Mouse (Mus musculus): ENCODE data around the gene Mtfr1l. TPM values are rescaled to one million over a fixed set of nuclear protein-coding genes. Genes with fewer than 3 reads are reported as not detected.

Gene Mtfr1l
- polyA plus RNA-seq, 1 experiment from 2014 or later: 170 TPM

- Histone ChIP-seq H3K4me1 (ENCODE audit: control insufficient read depth in 2 of 2, insufficient read depth in 2 of 2, low read length in 2 of 2) (peaks cover 25 to 29% of the 10 kb centered on the region in 2 experiments), H3K9ac (ENCODE audit: low read length) (no peak overlapping the region), H3K27ac (replicated peaks in 1 of 2; ENCODE audit: control insufficient read depth in 1 of 2, insufficient read depth in 1 of 2, low read depth in 2 of 2, low read length in 2 of 2) (no peak overlapping the region), H3K4me2 (ENCODE audit: low read length) (no peak overlapping the region), H3K9me3 (ENCODE audit: control insufficient read depth, low read length) (no peaks in the 10 kb centered on the region), H3K27me3 (ENCODE audit: control insufficient read depth, insufficient read depth, low read length) (no peaks in the 10 kb centered on the region), H3K4me3 (ENCODE audit: control insufficient read depth in 1 of 2, insufficient read depth in 1 of 2, low read depth in 1 of 2, low read length in 2 of 2) (no peak overlapping the region), H3K36me3 (ENCODE audit: control insufficient read depth, insufficient read depth, low read length) (0 out of 2 replicates have a peak, but pooled peaks cover 22% of the 10 kb centered on the region)
- no peak for ATAC-seq (ENCODE audit: insufficient number of reproducible peaks, insufficient read depth, low FRiP score, low read depth)
- 85% methylated on average over 2 of the region's 2 CpGs for WGBS
These were observed 42.1 kb upstream of the Mtfr1l start for GRCm38 (mm10) chr4:134577281-134577680.

DNA sequence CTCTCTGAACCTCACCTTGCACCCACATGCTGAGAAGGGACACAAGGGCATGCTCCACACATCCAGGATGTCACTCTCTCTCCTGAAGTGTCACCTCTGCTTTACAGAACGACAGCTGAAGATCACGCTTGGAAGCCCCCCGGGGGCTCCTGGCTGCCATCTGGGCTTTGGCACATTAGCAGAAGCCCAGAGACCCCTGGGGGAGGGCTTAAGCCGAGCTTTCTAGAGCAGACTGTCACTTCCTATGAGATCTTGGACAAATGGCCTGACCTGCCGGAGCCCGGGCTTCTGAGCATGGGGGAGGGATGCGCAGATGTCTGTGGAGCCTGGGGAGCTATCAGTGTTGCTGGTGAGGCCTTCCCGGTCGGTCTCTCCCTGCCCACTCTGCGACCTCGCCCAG is 40.3 kb upstream of the Mtfr1l start:
- Histone ChIP-seq H3K27ac (replicated peaks in 1 of 2; ENCODE audit: control insufficient read depth in 1 of 2, insufficient read depth in 1 of 2, low read depth in 2 of 2, low read length in 2 of 2) (no peak overlapping the region), H3K9me3 (ENCODE audit: control insufficient read depth, low read length) (no peaks in the 10 kb centered on the region), H3K27me3 (ENCODE audit: control insufficient read depth, insufficient read depth, low read length) (no peaks in the 10 kb centered on the region), H3K4me2 (ENCODE audit: low read length) (no peak overlapping the region), H3K4me1 (ENCODE audit: control insufficient read depth in 2 of 2, insufficient read depth in 2 of 2, low read length in 2 of 2) (peaks cover 25 to 26% of the 10 kb centered on the region in 2 experiments), H3K9ac (ENCODE audit: low read length) (no peak overlapping the region), H3K36me3 (ENCODE audit: control insufficient read depth, insufficient read depth, low read length) (0 out of 2 replicates have a peak, but pooled peaks cover 19% of the 10 kb centered on the region), H3K4me3 (ENCODE audit: control insufficient read depth in 1 of 2, insufficient read depth in 1 of 2, low read depth in 1 of 2, low read length in 2 of 2) (no peak overlapping the region)
- no peak for ATAC-seq (ENCODE audit: insufficient number of reproducible peaks, insufficient read depth, low FRiP score, low read depth)
- 54% methylated on average over 11 of the region's 11 CpGs for WGBS

GRCm38 (mm10) chr4:134572449-134573300 is 37.5 kb upstream of the Mtfr1l start:
- Histone ChIP-seq H3K9ac (ENCODE audit: low read length) (no peak overlapping the region), H3K27me3 (ENCODE audit: control insufficient read depth, insufficient read depth, low read length) (no peaks in the 10 kb centered on the region), H3K4me2 (ENCODE audit: low read length) (no peak overlapping the region), H3K4me3 (ENCODE audit: control insufficient read depth in 1 of 2, insufficient read depth in 1 of 2, low read depth in 1 of 2, low read length in 2 of 2) (no peak overlapping the region), H3K4me1 (ENCODE audit: control insufficient read depth in 2 of 2, insufficient read depth in 2 of 2, low read length in 2 of 2) (no peaks in the 10 kb centered on the region), H3K9me3 (ENCODE audit: control insufficient read depth, low read length) (no peaks in the 10 kb centered on the region), H3K36me3 (ENCODE audit: control insufficient read depth, insufficient read depth, low read length) (peaks cover 30% of the 10 kb centered on the region), H3K27ac (replicated peaks in 1 of 2; ENCODE audit: control insufficient read depth in 1 of 2, insufficient read depth in 1 of 2, low read depth in 2 of 2, low read length in 2 of 2) (no peak overlapping the region)
- ATAC-seq (ENCODE audit: insufficient number of reproducible peaks, insufficient read depth, low FRiP score, low read depth): no peak
- 78% methylated on average over 24 of the region's 24 CpGs for WGBS

GRCm38 (mm10) chr4:134570704-134571451 is 35.7 kb upstream of the Mtfr1l start:
- Histone ChIP-seq H3K27me3 (ENCODE audit: control insufficient read depth, insufficient read depth, low read length) (no peaks in the 10 kb centered on the region), H3K9ac (ENCODE audit: low read length) (no peak overlapping the region), H3K9me3 (ENCODE audit: control insufficient read depth, low read length) (peaks cover 4% of the 10 kb centered on the region; the same call in 1 of the 2 replicates), H3K36me3 (ENCODE audit: control insufficient read depth, insufficient read depth, low read length) (peaks cover 34% of the 10 kb centered on the region), H3K4me3 (ENCODE audit: control insufficient read depth in 1 of 2, insufficient read depth in 1 of 2, low read depth in 1 of 2, low read length in 2 of 2) (no peak overlapping the region), H3K4me1 (ENCODE audit: control insufficient read depth in 2 of 2, insufficient read depth in 2 of 2, low read length in 2 of 2) (no peaks in the 10 kb centered on the region), H3K27ac (replicated peaks in 1 of 2; ENCODE audit: control insufficient read depth in 1 of 2, insufficient read depth in 1 of 2, low read depth in 2 of 2, low read length in 2 of 2) (no peak overlapping the region), H3K4me2 (ENCODE audit: low read length) (no peak overlapping the region)
- no peak for ATAC-seq (ENCODE audit: insufficient number of reproducible peaks, insufficient read depth, low FRiP score, low read depth)
- 80% methylated on average over 14 of the region's 14 CpGs for WGBS

- H3K36me3 ChIP-seq (ENCODE audit: control insufficient read depth, insufficient read depth, low read length): peaks cover 36% of the 10 kb centered on the region
- ATAC-seq (ENCODE audit: insufficient number of reproducible peaks, insufficient read depth, low FRiP score, low read depth): no peak
- WGBS: 70% methylated on average over 8 of the region's 8 CpGs
These were observed 34.6 kb upstream of the Mtfr1l start for GRCm38 (mm10) chr4:134569831-134570230.

DNA sequence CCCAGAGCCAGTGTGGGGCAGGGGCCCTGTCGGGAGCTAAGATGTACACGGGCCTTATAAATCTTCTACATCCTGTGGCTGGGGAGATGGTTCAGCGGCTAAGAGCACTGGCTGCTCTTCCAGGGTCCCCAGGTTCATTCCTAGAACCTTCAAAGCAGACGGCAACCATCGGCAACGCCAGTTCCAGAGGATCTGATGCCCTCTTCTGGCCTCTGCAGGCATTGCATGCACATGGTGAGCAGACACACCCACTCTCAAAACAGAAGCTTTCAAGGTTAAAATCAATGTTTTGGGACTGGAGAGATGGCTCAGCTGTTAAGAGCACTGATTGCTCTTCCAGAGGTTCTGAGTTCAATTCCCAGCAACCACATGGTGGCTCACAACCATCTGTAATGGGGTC is 34.0 kb upstream of the Mtfr1l start:
- Histone ChIP-seq H3K9ac (ENCODE audit: low read length) (no peak overlapping the region), H3K36me3 (ENCODE audit: control insufficient read depth, insufficient read depth, low read length) (peaks cover 37% of the 10 kb centered on the region), H3K4me3 (ENCODE audit: control insufficient read depth in 1 of 2, insufficient read depth in 1 of 2, low read depth in 1 of 2, low read length in 2 of 2) (no peak overlapping the region), H3K4me2 (ENCODE audit: low read length) (no peak overlapping the region), H3K9me3 (ENCODE audit: control insufficient read depth, low read length) (peaks cover 4% of the 10 kb centered on the region; the same call in 1 of the 2 replicates), H3K4me1 (ENCODE audit: control insufficient read depth in 2 of 2, insufficient read depth in 2 of 2, low read length in 2 of 2) (no peaks in the 10 kb centered on the region), H3K27ac (replicated peaks in 1 of 2; ENCODE audit: control insufficient read depth in 1 of 2, insufficient read depth in 1 of 2, low read depth in 2 of 2, low read length in 2 of 2) (no peak overlapping the region), H3K27me3 (ENCODE audit: control insufficient read depth, insufficient read depth, low read length) (no peaks in the 10 kb centered on the region)
- WGBS: 73% methylated on average over 6 of the region's 6 CpGs
- ATAC-seq (ENCODE audit: insufficient number of reproducible peaks, insufficient read depth, low FRiP score, low read depth): no peak

More at GRCm38 (mm10) chr4:134569831-134570230, 34.6 kb upstream of the Mtfr1l start:
- Histone ChIP-seq H3K9me3 (ENCODE audit: control insufficient read depth, low read length) (peaks cover 4% of the 10 kb centered on the region; the same call in 1 of the 2 replicates), H3K4me1 (ENCODE audit: control insufficient read depth in 2 of 2, insufficient read depth in 2 of 2, low read length in 2 of 2) (no peaks in the 10 kb centered on the region), H3K27me3 (ENCODE audit: control insufficient read depth, insufficient read depth, low read length) (no peaks in the 10 kb centered on the region), H3K4me3 (ENCODE audit: control insufficient read depth in 1 of 2, insufficient read depth in 1 of 2, low read depth in 1 of 2, low read length in 2 of 2) (no peak overlapping the region), H3K4me2 (ENCODE audit: low read length) (no peak overlapping the region), H3K27ac (replicated peaks in 1 of 2; ENCODE audit: control insufficient read depth in 1 of 2, insufficient read depth in 1 of 2, low read depth in 2 of 2, low read length in 2 of 2) (no peak overlapping the region), H3K9ac (ENCODE audit: low read length) (no peak overlapping the region)

DNA sequence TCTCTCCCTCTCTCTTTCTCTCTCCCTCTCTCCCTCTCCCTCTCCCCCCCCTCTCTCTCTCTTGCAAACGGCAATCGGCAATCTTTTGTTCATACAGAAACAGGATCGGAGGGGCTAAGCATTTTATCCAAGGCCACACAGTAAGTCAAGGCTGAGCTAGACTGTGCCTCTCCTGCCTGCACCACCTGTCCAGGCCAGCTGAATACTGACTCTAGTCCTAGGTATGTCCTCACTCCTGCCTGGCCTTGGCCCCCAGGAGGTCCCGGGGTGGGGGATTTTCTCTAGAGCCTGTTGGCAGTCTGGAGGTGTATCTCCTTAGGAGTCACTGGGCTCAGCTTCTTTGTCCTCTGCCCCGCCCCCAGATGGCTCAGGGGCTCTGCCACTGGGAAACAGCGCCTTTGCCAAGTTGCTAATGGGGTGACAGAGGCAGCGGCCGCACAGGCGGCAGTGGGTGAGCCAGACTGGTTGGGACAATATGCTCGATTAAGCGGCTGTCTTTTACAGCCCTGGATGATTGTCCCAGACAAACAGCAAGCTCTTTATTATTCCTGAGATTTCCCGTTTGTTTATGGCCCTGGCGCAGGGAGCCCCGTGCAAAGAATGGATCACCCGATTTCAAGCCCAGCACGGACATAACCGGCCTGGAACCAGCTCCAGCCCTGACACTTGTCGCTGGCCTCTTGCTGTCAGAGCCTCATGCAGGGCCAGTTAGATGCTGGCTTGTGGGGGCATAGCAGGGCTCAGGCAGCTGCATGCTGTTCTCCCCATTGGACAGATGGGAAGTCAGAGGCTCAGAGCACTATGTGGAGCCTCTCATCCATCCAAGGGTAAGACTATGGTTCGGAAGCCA is 32.4 kb upstream of the Mtfr1l start:
- Histone ChIP-seq H3K4me2 (ENCODE audit: low read length) (no peak overlapping the region), H3K27me3 (ENCODE audit: control insufficient read depth, insufficient read depth, low read length) (no peaks in the 10 kb centered on the region), H3K9me3 (ENCODE audit: control insufficient read depth, low read length) (peaks cover 4% of the 10 kb centered on the region; the same call in 1 of the 2 replicates), H3K4me3 (ENCODE audit: control insufficient read depth in 1 of 2, insufficient read depth in 1 of 2, low read depth in 1 of 2, low read length in 2 of 2) (no peak overlapping the region), H3K27ac (replicated peaks in 1 of 2; ENCODE audit: control insufficient read depth in 1 of 2, insufficient read depth in 1 of 2, low read depth in 2 of 2, low read length in 2 of 2) (no peak overlapping the region), H3K4me1 (ENCODE audit: control insufficient read depth in 2 of 2, insufficient read depth in 2 of 2, low read length in 2 of 2) (no peaks in the 10 kb centered on the region), H3K9ac (ENCODE audit: low read length) (0 out of 2 replicates have a peak overlapping the region, but pooled peaks have one; percentile 28), H3K36me3 (ENCODE audit: control insufficient read depth, insufficient read depth, low read length) (peaks cover 53% of the 10 kb centered on the region)
- ATAC-seq (ENCODE audit: insufficient number of reproducible peaks, insufficient read depth, low FRiP score, low read depth): no peak
- WGBS: 55% methylated on average over 19 of the region's 19 CpGs

Measured in heart, embryonic 14.5 days (tissue).